Mouse (Mus musculus): ENCODE results near the gene Tram2. TPM values are rescaled to one million over a fixed set of nuclear protein-coding genes. Genes with fewer than 3 reads are reported as not detected.
A peak's percentile ranks its signal among the peaks of the same experiment; 100 is the strongest.

Tram2 gene
- total RNA-seq, 4 experiments from 2014 or later = 1.1 to 2.6 (median 1.7) TPM

DNA sequence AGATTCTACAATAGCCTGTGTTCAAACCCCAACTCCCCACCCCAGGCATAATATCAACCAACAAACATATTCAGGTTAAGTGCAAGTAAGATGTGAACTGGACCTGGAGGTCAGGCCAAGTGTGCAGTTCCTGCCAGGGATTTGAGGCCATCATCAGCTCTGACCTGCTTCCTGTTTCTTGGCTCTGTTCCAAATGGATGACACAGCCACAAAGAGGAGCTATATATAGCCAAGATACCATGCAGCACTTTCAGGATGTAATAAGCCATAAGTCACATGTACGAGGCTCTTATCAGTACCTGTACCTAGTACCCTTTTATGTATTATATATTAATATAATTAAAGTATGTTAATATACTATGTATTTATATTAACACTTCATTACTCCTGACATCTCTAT lies 10.5 kb downstream of the Tram2 start:
- DNase-seq (ENCODE audit: low spot score in 2 of 2) = no peak

DNA sequence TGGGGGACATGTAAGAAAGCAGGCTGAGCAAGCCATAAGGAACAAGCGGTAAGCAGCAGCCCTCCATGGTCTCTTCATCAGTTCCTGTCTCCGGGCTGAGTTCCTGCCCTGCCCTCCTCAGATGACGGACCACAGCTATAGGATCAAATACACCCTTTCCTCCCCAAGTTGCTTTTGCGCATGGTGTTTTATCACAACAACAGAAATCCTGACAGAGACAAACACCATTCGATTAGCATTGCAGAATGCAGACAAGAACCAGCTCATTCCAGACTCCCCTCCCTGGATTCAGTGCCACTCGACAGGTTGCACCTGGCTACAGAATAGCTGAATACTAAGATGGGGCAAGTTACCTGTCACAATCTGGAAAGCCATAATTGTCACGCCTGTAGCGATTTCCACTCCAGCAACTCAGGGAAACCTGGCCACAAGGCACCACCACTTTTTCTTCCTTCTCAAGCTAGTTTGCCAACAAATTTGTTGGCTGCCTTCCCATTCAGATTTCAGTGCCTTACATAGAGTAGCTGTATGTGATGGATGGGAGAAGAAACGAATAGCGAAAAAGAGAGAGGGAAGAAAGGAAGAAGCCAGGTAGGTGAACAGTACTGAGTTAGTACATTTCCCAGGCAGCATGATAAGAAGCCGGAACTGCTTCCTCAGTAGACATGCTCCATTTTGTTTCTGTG lies 11.3 kb downstream of the Tram2 start:
- DNase-seq (ENCODE audit: low spot score in 2 of 2) = no peak

DNA sequence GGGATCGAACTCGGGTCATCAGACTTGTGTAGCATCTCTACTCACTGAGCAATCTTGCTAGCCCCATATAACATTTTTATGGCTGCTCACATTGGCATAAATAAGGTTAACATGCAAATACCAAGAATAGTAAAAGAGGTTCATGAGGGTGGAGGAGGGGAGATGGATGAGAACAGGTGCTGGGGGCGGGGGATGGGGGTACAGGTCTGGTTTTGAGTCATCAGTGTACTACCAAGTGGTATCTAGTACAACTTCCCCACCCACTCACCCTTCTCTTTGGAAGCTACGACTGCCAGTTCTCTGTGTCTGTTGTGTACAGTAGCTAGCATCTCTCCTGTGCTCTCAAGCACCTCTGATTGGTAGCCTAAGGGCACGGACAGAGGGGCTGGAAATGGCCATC lies 14.9 kb downstream of the Tram2 start:
- no peak for DNase-seq (ENCODE audit: low spot score in 2 of 2)

DNA sequence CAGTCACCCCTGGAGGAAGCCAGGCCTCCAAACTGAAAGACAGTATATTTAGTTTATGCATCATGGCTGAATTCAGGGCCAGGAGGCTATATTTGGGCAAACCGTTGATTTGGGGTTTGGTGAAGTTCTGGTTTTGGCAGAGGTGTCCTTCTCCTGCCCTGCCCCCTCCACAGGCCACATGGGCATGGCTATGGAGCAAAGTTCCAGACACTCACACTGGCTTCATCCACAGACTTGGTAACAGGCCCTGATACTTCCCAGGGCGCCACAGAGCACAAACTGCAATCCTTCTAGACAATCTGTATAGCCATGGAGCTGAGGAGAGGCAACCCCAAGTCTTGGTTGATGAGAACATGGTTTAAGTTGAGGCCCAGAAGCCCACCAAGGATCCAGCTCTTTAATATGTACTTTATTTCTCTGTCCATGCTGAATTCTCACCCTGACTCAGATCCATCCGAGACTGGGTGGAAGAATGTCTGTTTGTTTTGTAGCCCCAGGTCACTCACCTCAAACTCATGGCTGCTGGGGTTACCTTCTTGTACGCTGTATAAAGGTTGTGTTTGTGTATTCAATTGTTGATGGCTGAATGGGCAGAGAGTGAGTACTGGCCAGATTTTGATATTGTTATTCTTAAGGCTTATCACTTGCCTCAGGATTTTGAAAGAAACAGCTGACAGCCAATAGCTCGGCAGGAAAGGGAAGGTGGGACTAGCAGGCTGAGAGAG lies 19.5 kb downstream of the Tram2 start:
- no peak for DNase-seq (ENCODE audit: low spot score in 2 of 2)

DNA sequence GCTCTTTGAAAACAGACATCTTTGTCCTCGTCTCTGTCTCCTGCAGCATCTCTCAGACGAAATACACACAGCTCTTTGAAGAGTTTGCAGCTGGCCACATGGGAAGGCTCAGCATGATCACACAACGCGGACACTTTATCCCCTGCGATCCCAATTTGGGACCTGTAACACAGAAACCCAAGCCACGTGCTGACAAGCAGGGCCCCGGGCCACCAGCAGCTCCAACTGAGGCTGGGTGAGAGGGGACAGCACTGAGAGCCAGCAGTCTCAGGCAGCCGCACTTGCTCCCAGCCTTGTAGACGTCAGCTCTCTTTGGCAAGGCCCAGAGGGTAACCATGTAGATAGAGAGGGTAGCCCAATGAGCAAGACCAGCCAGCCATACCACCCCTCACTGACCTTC lies 26.0 kb downstream of the Tram2 start:
- DNase-seq (ENCODE audit: low spot score in 2 of 2) = no peak

DNA sequence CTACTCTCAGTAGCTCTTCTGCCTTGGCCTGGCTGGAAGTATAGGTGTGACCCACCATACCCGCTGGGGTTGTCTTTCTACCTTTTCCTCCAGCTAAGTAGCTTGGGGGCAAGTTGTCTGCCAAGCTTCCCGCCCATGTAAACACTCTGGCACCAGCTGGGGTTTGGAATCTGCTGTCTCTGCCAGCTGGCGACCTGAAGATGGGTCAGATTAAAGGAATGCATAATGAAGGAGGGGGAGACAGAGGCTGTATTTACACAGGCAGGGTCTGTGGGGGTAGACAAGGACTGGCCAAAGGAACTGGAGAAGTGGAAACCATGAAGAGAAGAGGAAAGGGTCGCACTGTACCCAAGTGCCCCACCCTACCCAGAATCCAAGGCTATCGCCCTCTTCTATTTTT lies 26.4 kb downstream of the Tram2 start:
- DNase-seq (ENCODE audit: low spot score in 2 of 2) = peak in 1 of 2 experiments; percentile 7

DNA sequence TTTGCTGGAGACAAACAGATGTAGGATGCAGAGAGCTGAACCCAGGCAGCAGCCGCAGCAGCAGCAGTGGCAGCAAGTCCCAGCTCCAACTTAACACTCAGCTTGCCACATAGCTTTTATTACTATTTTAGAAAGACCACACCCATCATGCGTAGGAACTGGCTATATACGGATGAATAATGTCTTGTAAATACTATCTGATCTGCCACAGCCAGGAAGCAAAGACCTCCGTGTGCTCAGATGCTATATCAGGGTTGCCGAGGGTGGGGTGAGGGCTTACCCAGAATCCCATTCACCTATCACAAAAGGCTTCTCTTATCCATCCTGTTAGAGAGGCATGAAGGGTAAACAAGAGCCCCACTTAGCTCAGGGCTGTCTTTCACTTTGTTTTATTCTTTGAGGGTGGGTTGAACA lies 26.9 kb downstream of the Tram2 start:
- no peak for DNase-seq (ENCODE audit: low spot score in 2 of 2)

DNA sequence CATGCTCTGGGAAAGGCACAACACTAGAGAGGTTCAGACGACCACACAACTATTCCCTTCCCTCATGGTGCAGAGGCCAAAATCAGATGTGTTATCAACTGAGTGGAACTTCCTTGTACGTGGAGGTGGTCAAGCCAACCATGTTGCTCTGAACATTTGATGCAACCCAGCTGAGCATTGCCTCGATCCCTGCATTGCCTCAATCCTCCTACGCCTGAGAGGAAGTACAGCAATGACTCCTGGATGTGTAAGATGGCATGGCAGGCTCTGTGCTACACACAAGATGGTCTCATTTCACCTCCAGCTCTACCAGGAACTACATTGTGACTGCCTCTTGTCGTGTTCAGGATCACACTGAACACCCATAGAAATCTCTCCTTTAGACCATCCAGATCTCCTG lies 30.0 kb downstream of the Tram2 start:
- DNase-seq (ENCODE audit: low spot score in 2 of 2) = no peak

DNA sequence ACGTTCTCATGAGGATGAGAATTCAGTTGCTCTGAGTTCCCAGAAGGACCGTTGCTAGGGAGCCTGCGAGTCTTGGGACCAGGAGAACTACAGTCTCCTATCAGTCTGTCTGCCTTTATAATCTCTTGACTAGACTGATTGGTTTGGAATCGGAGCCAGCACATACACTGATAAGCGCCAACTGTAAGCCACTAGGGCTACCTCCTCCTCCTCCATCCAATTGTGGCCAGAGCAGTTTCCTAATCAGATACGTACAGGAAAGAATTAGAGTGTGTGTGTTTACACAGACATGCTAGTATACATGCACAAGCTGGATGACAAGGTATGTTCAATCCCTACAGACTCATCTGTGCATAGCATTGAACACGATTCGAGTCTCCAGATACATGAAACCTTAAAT lies 30.6 kb downstream of the Tram2 start:
- DNase-seq (ENCODE audit: low spot score in 2 of 2) = no peak

DNA sequence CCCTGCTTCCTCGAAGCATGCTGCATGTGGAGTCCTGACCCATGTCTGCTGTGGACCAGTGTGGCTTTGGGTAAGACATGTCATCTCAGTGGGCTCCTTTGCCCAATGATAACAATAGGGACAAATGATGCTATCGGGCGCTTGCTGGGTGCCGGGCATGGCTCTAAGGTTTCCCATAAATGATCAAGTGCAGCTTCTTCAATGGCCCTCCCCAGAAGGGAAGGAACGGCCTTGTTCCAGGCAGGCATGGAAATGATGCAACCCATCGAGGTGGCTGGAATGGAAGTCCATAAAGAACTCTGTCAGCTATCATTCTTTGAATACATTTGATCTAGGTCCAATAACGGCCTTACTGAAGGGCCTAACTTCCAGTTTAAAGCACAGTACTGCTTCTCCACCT lies 36.6 kb downstream of the Tram2 start:
- DNase-seq (ENCODE audit: low spot score in 2 of 2) = no peak

DNA sequence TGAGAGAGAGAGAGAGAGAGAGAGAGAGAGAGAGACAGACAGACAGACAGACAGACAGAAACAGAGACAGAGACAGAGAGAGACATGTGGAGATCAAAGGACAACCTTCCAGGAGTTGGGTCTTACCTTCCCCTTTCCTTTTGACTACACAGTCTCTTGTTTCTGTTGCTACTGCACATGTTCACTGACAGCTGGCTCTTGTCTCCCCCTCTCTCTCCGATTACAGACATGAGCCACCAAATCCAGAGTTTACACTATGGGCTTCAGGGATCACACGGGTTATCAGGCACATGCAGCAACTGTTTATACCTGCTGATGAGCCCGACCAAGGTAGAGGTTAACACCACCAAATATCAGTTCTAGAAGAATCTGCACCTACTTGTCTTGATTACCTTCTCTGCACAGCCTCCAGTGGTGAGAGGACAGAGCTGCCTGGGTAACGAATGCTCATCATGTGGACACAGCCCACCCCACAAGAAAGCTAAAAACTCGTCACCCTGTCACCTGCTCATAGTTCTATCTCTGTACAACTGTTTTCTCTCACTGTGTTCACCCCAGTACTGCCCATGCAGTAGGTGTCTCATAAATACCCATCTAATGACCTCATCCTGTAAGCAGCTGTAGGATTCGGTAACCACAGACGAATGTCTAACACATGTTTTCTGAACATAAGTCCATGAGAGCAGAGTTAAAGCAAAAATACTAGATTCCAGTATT lies 38.3 kb downstream of the Tram2 start:
- DNase-seq (ENCODE audit: low spot score in 2 of 2) = no peak

DNA sequence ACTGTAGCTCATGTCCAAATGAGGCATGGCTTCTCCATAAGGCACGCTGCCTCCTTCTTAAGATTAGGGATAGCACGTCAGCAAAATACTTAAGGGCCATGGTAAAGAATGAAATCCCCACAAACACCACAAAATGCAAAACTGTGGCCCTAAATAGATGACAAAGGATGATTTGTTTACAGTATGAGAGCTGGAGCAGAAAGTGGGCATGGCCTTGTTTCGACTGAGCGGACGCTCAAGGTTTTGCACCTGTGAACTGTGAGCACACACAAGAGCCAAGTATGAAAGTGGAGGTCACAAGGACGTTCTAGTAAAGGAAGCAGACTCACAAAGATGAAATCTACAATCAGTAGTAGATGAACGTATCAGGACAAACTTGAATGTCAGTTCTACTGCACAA lies 38.9 kb downstream of the Tram2 start:
- no peak for DNase-seq (ENCODE audit: low spot score in 2 of 2)

DNA sequence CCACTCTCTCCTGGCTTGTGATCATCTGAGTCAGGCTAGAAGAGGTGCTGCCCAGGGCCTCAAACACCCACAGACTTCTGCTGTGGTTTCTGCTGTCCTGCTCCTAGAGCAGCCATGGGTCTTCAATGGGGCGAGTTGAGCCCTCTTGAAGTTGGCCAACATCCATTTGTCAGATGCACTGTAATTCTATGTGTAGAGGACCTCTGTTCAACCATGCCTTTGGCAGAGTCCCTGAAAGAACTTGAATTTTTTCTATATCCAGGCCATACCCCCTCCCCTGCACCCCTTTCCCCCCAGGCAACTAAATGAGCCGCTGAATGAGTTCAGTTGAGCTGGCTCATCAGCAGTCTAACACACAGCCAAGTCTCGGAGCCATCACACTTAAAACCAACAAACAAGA lies 39.5 kb downstream of the Tram2 start:
- no peak for DNase-seq (ENCODE audit: low spot score in 2 of 2)

DNA sequence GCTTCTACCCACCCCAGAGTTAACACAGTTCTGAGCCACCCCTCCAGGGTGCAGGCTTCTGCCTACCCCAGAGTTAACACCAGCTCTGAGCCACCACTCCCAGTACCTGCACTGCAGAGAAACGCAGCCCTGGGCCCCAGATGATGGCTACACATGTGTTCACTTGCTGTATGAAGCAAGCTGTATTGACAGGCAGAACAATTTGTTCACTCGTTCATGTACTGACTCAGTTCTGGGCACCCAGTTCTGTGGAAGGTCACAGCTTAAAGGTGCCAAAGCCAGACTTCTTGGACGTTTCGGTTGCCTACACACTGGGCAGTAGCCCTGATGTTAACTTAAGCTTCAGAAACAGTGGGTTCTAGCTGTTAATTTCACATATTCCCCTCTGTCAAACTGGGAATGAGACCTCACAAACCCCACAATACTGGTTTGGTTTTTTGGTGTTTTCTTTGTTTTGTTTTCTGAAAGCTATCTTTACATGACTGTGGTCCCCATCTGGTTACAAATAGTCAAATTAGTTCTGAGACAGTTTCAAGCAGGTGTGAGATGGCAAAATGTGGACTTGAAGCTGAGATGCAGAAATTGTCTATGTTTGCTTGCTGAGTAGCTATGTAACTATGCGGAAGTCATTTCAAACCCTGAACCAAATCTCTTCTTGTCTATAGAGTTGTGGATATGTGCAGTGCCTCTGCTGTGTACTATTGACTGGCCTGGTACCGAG lies 41.0 kb downstream of the Tram2 start:
- DNase-seq (ENCODE audit: low spot score in 2 of 2) = no peak

DNA sequence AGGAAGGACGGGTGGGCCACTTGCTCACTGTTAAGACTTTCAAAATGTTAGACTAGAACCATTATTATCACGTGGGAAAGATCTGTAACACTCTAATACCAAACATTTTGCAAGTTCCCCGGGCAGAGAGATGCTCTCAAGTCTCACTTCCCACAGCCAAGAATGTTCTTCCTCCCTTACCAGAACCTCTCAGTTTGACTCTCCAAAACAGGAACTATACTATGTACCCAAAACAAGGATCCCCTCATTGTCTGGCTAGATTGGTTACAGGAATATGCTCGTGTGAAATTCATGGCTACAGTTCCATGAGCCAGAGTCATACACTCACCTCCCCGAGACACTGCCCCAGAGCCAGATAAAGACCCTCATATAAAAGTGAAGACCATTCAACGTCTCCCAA lies 43.2 kb downstream of the Tram2 start:
- no peak for DNase-seq (ENCODE audit: low spot score in 2 of 2)

DNA sequence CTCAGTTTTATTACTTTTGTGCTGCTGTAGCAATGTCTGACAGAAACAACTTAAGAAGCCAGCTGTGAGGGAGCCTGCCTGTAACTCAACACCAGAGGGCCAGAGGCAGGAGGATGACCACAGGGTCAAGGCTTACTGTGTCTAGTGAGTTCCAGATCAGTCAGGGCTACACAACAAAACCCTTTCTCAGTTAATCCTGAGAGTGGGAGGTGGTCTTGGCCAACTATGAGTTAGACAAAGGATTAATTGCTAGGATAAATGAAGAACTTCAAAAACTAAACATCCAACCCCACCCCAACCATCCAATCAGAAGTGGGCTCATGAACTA lies 45.3 kb downstream of the Tram2 start:
- no peak for DNase-seq (ENCODE audit: low spot score in 2 of 2)

DNA sequence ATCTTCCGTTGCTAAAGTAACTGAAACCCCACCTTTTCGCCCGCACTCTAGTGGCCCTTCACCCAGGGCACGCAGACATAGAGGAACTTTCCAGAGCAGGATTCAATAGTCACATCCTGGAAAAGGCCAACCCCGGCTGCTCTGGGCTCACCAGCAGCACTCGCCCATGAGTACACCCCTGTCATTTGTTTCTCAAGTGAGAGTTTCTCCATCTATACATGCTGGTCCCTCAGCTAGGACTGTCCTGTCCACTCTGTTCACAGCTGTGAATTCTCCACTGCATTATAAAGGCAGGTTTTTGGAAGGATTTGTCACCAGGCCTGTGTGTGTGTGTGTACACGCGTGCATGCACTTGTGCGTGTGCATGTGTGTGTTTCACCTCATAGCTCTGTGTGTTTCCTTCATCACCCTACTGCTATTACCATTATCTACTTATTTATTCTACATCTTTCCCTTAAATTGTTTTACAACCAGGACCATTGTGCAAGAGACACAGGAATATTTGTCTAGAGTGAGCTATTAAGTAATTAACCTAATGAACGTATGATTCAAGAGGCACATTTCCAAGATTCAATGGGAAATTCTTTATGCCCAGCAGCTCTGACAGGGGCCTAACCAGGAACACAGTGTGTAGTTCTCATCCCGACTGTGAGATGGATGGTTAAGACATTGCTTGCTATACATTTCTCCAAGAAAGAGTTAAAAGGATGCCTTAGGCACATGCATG lies 45.8 kb downstream of the Tram2 start:
- DNase-seq (ENCODE audit: low spot score in 2 of 2) = no peak

DNA sequence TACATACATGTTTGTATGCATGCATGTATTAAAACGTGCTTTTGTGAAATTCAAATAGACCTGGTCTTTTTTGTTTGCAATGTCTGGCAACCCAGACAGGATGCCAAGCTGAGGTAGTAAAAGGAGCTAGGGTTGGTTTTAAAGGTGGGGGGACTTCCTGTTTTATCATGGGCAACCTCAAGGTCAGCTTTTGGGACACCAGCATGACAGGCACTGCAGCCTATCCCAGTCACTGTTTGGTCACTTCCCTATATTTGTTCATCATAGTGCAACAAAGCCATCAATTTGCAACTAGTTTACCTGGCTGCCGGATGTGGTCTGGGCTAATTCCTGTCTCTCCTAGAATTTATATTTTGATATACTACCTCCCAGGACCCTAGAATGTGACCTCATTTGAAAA lies 47.4 kb downstream of the Tram2 start:
- no peak for DNase-seq (ENCODE audit: low spot score in 2 of 2)

DNA sequence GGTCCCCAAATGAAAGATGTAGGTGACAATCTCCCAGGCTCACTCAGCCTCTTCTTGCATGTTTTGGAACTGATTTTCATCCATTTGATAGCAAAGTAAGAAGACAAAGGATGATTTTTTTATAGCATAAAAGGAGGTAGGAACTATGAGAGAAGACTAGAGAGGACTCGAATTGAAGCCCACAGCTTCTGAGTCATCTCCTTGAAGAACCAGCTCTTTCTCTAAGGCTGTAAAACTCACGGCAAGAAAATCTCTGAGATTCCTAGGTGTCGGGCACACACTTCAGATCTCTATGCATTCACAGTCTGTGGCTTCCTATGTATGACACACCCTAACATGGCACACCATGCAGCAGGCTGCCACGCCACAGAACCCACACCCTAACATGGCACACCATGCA lies 50.0 kb downstream of the Tram2 start:
- DNase-seq (ENCODE audit: low spot score in 2 of 2) = no peak

DNA sequence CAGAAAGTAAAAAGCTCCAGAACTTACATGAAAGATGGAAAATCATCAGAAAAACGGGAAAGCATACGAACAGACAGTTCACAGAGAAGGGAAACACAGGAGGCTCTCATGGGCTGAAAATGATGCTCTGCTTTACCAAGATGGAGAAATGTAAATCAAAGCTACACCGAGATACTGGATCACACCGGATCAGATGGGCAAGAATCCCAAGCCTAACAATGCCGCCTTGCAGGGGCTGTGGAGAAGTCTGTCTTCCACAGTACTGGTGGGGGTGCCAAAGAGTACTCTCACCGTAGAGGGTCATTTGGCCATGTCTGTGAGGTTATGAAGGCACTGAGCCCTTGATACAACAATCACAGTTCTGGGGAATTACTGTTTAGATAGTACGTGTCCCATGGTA lies 52.5 kb downstream of the Tram2 start:
- no peak for DNase-seq (ENCODE audit: low spot score in 2 of 2)

DNA sequence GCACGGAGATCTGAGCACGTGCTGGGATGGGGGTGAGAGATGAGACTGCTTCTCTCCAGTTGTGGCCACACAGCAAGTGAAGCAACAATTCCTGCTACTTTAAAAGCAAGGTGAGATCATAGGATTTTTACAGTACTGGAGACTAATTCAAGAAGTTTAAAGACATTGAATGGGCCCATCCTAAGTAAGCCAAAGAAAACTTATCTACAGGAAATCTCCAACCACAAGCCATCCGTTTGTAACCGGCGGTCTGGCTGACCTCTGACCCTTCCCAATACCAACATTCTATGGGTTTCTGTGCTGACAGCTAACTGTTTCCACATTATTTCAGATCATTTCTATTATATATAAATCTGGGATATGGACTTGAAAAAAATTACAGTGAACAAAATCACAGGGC lies 53.8 kb downstream of the Tram2 start:
- no peak for DNase-seq (ENCODE audit: low spot score in 2 of 2)

DNA sequence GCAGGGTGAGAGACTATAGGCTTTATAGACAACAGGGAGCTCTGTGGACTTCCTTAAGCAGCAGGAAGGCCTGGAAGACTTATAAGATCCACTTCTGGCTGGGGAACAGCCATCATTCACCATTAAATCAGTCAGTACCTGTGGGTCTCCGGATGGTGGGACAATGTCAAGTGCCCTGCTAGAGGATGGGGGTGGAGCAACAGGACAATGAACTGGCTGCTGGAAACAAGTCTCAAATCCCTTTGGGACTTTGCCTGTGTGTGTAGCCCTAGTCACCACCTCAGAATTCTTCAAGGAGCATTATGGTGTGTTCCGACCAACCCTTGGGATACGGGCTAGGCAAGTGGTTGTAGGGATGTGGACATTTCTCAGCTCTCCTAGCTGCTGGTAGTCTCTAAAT lies 55.9 kb downstream of the Tram2 start:
- DNase-seq (ENCODE audit: low spot score in 2 of 2) = no peak
